Mouse (Mus musculus) myocyte (in vitro differentiated cells): Measurements from ENCODE around the gene Cldn1. TPM values are rescaled to one million over a fixed set of nuclear protein-coding genes. Genes with fewer than 3 reads are reported as not detected.

ENCODE experiments used
- H3K27me3 ChIP-seq: one replicate; pipeline ENCODE4 v1.6.1; 2011; ENCODE audit not compliant: control insufficient read depth, insufficient read depth, insufficient read length
- H3K36me3 ChIP-seq: one replicate; pipeline ENCODE4 v1.6.1; 2011; ENCODE audit not compliant: control insufficient read depth, insufficient read depth
- H3K4me2 ChIP-seq: one replicate; pipeline ENCODE4 v1.6.1; 2011; ENCODE audit warnings: low read depth, control low read depth
- H3K4me3 ChIP-seq: one replicate; pipeline ENCODE4 v1.5.1; 2011; ENCODE audit warnings: mild to moderate bottlenecking, control low read depth, moderate library complexity
- H3K79me2 ChIP-seq: one replicate; pipeline ENCODE4 v1.6.1; 2011; ENCODE audit not compliant: control insufficient read depth, insufficient read depth
- H3ac ChIP-seq: one replicate; pipeline ENCODE4 v1.6.1; 2011; ENCODE audit not compliant: control insufficient read depth, insufficient read length
- CEBPB ChIP-seq: IDR thresholded peaks from 2 replicates; pipeline ENCODE4 v1.6.1; 2011; ENCODE audit warnings: mild to moderate bottlenecking, moderate library complexity; ENCODE audit not compliant: poor library complexity, insufficient read depth, severe bottlenecking
- E2F4 ChIP-seq: IDR thresholded peaks from one replicate; pipeline ENCODE4 v1.6.1; 2011; ENCODE audit warnings: mild to moderate bottlenecking, control low read depth, moderate library complexity; ENCODE audit not compliant: insufficient read depth
- MAX ChIP-seq: IDR thresholded peaks from one replicate; pipeline ENCODE4 v1.6.1; 2011; ENCODE audit warnings: low read depth, mild to moderate bottlenecking, control low read depth
- MYOD1 ChIP-seq, 3 experiments: IDR thresholded peaks; one replicate each; pipeline ENCODE4 v1.6.1; 2011; ENCODE audit warnings: control low read depth in 2 of 3, low read depth in 2 of 3, mild to moderate bottlenecking in 2 of 3, moderate library complexity in 1 of 3; ENCODE audit not compliant: insufficient read length in 2 of 3, control insufficient read depth in 1 of 3
- MYOG ChIP-seq, 3 experiments: IDR thresholded peaks; one replicate each; pipeline ENCODE4 v1.6.1; 2011; ENCODE audit warnings: control low read depth in 2 of 3, low read depth in 2 of 3, mild to moderate bottlenecking in 2 of 3; ENCODE audit not compliant: insufficient read length in 2 of 3, control insufficient read depth in 1 of 3, insufficient read depth in 1 of 3
- POLR2A ChIP-seq: IDR thresholded peaks from one replicate; pipeline ENCODE4 v1.6.1; 2011; ENCODE audit warnings: low read depth, mild to moderate bottlenecking, control low read depth, moderate library complexity; ENCODE audit not compliant: insufficient read length
- POLR2AphosphoS2 ChIP-seq: IDR thresholded peaks from one replicate; pipeline ENCODE4 v1.6.1; 2011; ENCODE audit warnings: low read depth, control low read depth; ENCODE audit not compliant: insufficient read length
- REST ChIP-seq: IDR thresholded peaks from one replicate; pipeline ENCODE4 v1.6.1; 2011; ENCODE audit warnings: mild to moderate bottlenecking, control low read depth, moderate library complexity; ENCODE audit not compliant: insufficient read depth, insufficient read length
- SRF ChIP-seq: IDR thresholded peaks from one replicate; pipeline ENCODE4 v1.6.1; 2011; ENCODE audit warnings: low read depth; ENCODE audit not compliant: control insufficient read depth, insufficient read length
- TCF12 ChIP-seq: IDR thresholded peaks from one replicate; pipeline ENCODE4 v1.6.1; 2011; ENCODE audit warnings: mild to moderate bottlenecking, control low read depth; ENCODE audit not compliant: poor library complexity, insufficient read depth, severe bottlenecking
- TCF3 ChIP-seq: IDR thresholded peaks from one replicate; pipeline ENCODE4 v1.6.1; 2011; ENCODE audit warnings: low read depth, control low read depth; ENCODE audit not compliant: insufficient read length
- USF1 ChIP-seq: IDR thresholded peaks from one replicate; pipeline ENCODE4 v1.6.1; 2011; ENCODE audit warnings: low read depth, mild to moderate bottlenecking, control low read depth, moderate library complexity
- polyA plus RNA-seq: library from polyadenylated mRNA; unstranded; fragments of >200 nt; fragmentation: generic; extraction: Trizol; gene quantifications from one replicate; pipeline ENCODE4 v1.2.1, GENCODE M21; 2012; ENCODE audit warnings: missing spikeins

Cldn1 gene
- polyA plus RNA-seq, 1 experiment: 0.02 TPM

DNA sequence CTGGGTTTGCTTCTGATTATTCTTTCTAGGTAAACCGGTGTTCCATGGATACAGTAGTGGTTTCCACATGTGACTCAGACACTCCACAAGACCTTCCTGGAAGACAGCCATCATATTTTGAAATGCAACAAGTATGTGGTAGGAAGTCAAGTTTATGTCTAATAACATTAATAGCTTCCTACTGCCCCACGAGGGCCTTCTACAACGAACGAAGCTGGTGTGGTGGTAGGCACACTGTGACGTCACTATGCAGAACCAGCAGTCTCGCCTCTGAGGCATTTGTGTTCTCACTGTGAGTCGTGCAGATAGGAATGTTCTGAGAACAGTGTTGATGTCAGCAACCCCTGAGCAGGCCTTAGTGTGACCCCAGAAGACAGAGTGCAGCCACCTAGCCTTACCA, 55.4 kb downstream of the Cldn1 start:
- Histone ChIP-seq H3ac (no peak overlapping the region), H3K36me3 (no peaks in the 10 kb centered on the region), H3K79me2 (no peaks in the 10 kb centered on the region), H3K4me3 (no peak overlapping the region), H3K4me2 (no peak overlapping the region), H3K27me3 (no peaks in the 10 kb centered on the region)
- TF ChIP-seq SRF (no peak), E2F4 (no peak), POLR2AphosphoS2 (no peak), TCF3 (no peak), MAX (no peak), CEBPB (no peak), POLR2A (no peak), REST (no peak), TCF12 (no peak), USF1 (no peak), MYOD1 (IDR thresholded peaks at IDR 0.05; ENCODE audit: control insufficient read depth in 1 of 3, insufficient read length in 2 of 3, low read depth in 2 of 3) (no peak)

GRCm38 (mm10) chr16:26314815-26315214, 56.8 kb downstream of the Cldn1 start:
- Histone ChIP-seq H3K4me3 (no peak overlapping the region), H3K4me2 (no peak overlapping the region), H3K27me3 (no peaks in the 10 kb centered on the region), H3ac (no peak overlapping the region), H3K79me2 (no peaks in the 10 kb centered on the region), H3K36me3 (no peaks in the 10 kb centered on the region)
- TF ChIP-seq POLR2AphosphoS2: no peak
- TF ChIP-seq TCF12: no peak
- TF ChIP-seq E2F4: no peak
- TF ChIP-seq MYOD1 (IDR thresholded peaks at IDR 0.05; ENCODE audit: control insufficient read depth in 1 of 3, insufficient read length in 2 of 3, low read depth in 2 of 3): no peak
- TF ChIP-seq REST: no peak
- no peak for TF ChIP-seq USF1
- TF ChIP-seq MAX: no peak
- TF ChIP-seq POLR2A: no peak
- TF ChIP-seq MYOG (IDR thresholded peaks at IDR 0.05; ENCODE audit: control insufficient read depth in 1 of 3, insufficient read depth in 1 of 3, insufficient read length in 2 of 3, low read depth in 2 of 3): no peak
- no peak for TF ChIP-seq TCF3
- TF ChIP-seq SRF: no peak
- no peak for TF ChIP-seq CEBPB

DNA sequence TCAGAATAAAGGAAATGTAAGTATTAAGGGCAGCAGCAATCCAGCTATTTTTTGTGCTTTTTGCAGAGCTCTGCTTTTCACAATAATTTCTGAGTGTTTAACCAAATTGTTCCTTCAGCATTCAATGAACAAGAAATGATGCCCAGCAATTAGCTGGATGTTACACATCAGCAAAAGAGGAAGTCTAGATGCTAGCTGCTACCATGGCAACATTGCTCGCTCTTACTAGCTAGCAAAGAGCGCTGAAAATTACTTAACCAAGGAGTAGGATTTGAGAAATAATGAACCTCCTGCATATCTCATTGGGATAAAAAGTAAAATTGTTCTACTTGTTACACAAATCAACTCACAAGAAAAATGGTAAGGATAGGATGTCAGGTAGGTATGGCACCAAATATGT, 62.2 kb downstream of the Cldn1 start:
- Histone ChIP-seq H3K4me3 (no peak overlapping the region), H3K4me2 (no peak overlapping the region), H3K36me3 (no peaks in the 10 kb centered on the region), H3K79me2 (no peaks in the 10 kb centered on the region), H3K27me3 (no peaks in the 10 kb centered on the region), H3ac (no peak overlapping the region)
- TF ChIP-seq TCF3: no peak
- TF ChIP-seq SRF: no peak

Other genes with a start within 250 kb of the Cldn1 start
- not detected for gene Cldn16, start 91.3 kb upstream of the Cldn1 start, polyA plus RNA-seq
- not detected for gene Tmem207, start 154.9 kb upstream of the Cldn1 start, polyA plus RNA-seq
- 1.0 TPM for gene Il1rap, start 209.9 kb upstream of the Cldn1 start, polyA plus RNA-seq